Mouse (Mus musculus): ENCODE data around the gene Kcng4. TPM values are rescaled to one million over a fixed set of nuclear protein-coding genes. Genes with fewer than 3 reads are reported as not detected.
A peak's percentile ranks its signal among the peaks of the same experiment; 100 is the strongest.

The Kcng4 gene
- polyA plus RNA-seq, 1 experiment from 2014 or later: not detected

- no peaks in the 10 kb centered on the region for H3K9me3 ChIP-seq (replicated peaks)
- DNase-seq (ENCODE audit: low spot score): no peak
- H3K4me3 ChIP-seq: no peak overlapping the region
- H3K4me1 ChIP-seq: peaks cover 51% of the 10 kb centered on the region
- WGBS: 79% methylated on average over 6 of the region's 6 CpGs
- peaks cover 18% of the 10 kb centered on the region; the same call in 1 of the 2 replicates for H3K27me3 ChIP-seq (ENCODE audit: low read depth, poor library complexity, severe bottlenecking)
- no peak overlapping the region for H3K27ac ChIP-seq
- no peaks in the 10 kb centered on the region for H3K36me3 ChIP-seq
These were observed 26.4 kb upstream of the Kcng4 start for GRCm38 (mm10) chr8:119661892-119662291.

DNA sequence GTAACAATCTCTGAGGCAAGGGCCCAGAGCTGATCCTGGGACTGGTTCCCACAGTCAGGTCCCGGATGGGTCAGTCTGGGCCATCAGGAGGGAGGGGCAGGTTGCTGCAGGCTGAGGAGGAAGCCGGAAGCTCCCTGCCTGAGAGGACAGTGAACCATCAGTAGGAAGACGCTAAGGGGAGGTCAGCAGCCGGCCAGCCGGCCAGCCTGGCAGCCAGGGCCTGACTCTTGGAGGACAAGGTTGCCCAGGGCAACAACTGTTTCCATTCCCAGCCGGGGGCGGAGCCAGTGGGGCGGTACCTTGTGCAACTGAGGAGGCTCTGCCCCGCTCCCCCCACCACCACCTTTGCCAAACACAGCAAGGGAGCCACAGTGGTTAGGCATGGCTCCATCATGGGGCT lies 25.6 kb upstream of the Kcng4 start:
- Histone ChIP-seq H3K27ac (peak overlapping the region; percentile 79), H3K9me3 (replicated peaks) (no peaks in the 10 kb centered on the region), H3K4me1 (peaks cover 43% of the 10 kb centered on the region), H3K27me3 (ENCODE audit: low read depth, poor library complexity, severe bottlenecking) (peaks cover 10% of the 10 kb centered on the region; the same call in 1 of the 2 replicates), H3K4me3 (no peak overlapping the region), H3K36me3 (no peaks in the 10 kb centered on the region)
- peak; percentile 67 for DNase-seq (ENCODE audit: low spot score)
- WGBS: 5% methylated on average over 9 of the region's 9 CpGs

DNA sequence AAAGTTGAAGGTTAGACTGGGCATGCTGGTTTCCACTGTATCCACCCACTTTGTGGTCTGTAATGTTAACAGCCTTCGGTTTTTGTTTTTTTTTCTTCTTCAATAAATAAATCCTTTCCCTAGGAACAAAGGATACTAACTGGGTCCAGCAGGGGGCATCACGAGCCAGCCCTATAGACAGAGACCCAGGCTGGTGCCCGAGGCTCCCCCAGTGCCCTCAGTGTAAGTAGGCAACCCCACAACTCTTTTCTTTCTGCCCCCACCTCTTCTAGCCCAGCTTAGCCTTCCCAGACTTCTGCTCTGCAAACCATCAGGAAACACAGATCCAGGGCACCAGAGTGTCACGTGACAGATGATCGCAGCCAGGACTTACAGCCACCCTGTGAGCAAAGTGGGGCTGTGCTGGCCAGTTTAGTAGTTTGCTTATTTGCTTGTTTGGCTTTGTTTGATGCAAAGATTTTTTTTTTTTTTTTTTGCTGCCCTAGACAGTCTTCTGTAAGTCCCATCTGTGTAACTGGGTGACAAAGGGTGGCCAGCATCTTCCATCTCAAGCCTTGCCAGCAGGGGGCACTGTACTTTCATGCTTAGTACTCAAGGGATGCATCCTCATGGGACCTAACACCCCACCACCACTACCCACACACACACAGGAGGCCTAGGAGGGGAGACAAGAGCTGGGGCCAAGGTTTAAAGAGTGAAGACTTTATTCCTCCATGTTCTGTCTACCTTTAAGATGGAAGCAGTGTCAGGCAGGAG lies 21.4 kb upstream of the Kcng4 start:
- Histone ChIP-seq H3K36me3 (no peaks in the 10 kb centered on the region), H3K4me1 (peaks cover 41% of the 10 kb centered on the region), H3K9me3 (replicated peaks) (no peaks in the 10 kb centered on the region), H3K27me3 (ENCODE audit: low read depth, poor library complexity, severe bottlenecking) (no peaks in the 10 kb centered on the region), H3K4me3 (no peak overlapping the region), H3K27ac (no peak overlapping the region)
- 64% methylated on average over 5 of the region's 5 CpGs for WGBS
- no peak for DNase-seq (ENCODE audit: low spot score)

DNA sequence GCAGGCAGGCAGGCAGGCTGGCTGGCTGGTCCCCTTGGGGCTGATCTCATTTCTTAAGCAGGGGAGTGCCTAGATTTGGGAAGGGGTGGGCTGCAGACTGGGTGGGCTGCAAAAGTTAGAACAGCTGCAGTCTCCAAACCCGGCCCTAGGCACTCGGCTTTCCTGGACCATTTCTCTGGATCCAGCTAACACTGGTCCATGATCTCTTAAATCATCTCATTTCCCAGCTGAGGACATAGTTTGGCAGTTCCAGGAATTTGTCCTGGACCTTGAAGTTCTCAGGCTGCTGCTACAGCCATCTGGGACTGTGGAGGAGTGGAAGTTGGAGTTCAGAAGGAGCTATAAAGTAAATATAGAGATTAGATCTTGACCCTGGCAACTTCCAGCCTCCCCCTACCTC lies 15.8 kb upstream of the Kcng4 start:
- Histone ChIP-seq H3K27ac (peak overlapping the region; percentile 6; the same call in 1 of the 2 replicates), H3K36me3 (no peaks in the 10 kb centered on the region), H3K27me3 (ENCODE audit: low read depth, poor library complexity, severe bottlenecking) (no peaks in the 10 kb centered on the region), H3K4me3 (no peak overlapping the region), H3K4me1 (peaks cover 40% of the 10 kb centered on the region), H3K9me3 (replicated peaks) (no peaks in the 10 kb centered on the region)
- 43% methylated on average over 2 of the region's 2 CpGs for WGBS
- DNase-seq (ENCODE audit: low spot score): no peak

- Histone ChIP-seq H3K27ac (no peak overlapping the region), H3K4me3 (no peak overlapping the region), H3K9me3 (replicated peaks) (no peaks in the 10 kb centered on the region), H3K4me1 (peaks cover 31% of the 10 kb centered on the region), H3K27me3 (ENCODE audit: low read depth, poor library complexity, severe bottlenecking) (no peaks in the 10 kb centered on the region), H3K36me3 (no peaks in the 10 kb centered on the region)
- no peak for DNase-seq (ENCODE audit: low spot score)
- 85% methylated on average over 7 of the region's 7 CpGs for WGBS
These were observed 11.4 kb upstream of the Kcng4 start for GRCm38 (mm10) chr8:119646846-119647245.

DNA sequence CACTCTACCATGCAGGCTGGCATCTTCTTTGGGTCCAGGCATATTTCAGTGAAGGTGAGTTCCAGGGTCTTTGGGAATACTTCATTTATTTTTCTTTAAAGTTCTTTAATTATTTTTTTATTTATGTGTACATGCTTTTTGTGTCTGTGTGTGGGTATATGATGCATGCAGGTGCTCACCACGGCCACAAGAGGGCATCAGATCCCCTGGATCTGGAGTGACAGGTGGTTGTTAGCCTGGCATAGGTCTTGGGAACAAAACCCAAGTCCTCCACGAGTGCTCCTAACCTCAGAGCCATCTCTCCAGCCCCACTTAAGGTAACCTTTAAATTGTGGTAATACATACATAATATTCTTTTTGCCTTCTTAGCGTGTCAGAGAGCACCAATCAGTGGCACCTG lies 10.7 kb upstream of the Kcng4 start:
- H3K27me3 ChIP-seq (ENCODE audit: low read depth, poor library complexity, severe bottlenecking): no peaks in the 10 kb centered on the region
- H3K36me3 ChIP-seq: no peaks in the 10 kb centered on the region
- no peak overlapping the region for H3K4me3 ChIP-seq
- DNase-seq (ENCODE audit: low spot score): no peak
- H3K4me1 ChIP-seq: peaks cover 24% of the 10 kb centered on the region
- no peak overlapping the region for H3K27ac ChIP-seq
- no peaks in the 10 kb centered on the region for H3K9me3 ChIP-seq (replicated peaks)
- WGBS: 75% methylated on average over 3 of the region's 3 CpGs

DNA sequence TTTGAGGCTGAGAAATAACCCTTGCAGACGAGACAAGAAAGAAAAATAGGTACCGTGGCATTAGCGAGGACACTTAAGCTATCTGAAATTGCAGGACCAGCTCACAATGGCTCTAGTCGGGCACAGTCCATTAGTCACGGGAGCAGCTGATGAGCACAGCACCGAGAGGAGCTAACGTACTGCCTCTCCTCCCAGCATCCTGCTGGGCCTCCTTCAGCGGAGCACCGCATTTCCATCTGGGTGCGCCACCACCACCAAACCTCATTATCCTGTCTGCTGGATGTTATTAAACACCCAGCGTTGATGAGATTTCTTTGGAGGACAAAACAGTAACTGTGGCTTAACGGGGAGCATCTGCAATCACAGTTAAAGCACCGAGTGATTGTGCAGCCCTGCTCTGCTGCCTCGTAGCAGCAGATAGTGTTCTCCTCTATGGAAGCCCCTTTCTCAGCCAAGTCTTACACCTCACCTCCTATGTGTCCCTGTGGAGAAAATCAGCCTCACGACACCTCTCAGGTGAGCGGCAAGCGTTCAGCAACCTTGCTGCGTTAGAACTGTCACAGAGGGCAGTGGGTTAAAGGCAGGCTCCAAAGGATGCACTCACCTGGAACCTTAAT lies 9.6 kb upstream of the Kcng4 start:
- H3K27ac ChIP-seq: no peak overlapping the region
- H3K4me3 ChIP-seq: no peak overlapping the region
- WGBS: 69% methylated on average over 18 of the region's 18 CpGs
- no peaks in the 10 kb centered on the region for H3K36me3 ChIP-seq
- peaks cover 16% of the 10 kb centered on the region for H3K4me1 ChIP-seq
- no peaks in the 10 kb centered on the region for H3K9me3 ChIP-seq (replicated peaks)
- H3K27me3 ChIP-seq (ENCODE audit: low read depth, poor library complexity, severe bottlenecking): no peaks in the 10 kb centered on the region
- DNase-seq (ENCODE audit: low spot score): no peak

DNA sequence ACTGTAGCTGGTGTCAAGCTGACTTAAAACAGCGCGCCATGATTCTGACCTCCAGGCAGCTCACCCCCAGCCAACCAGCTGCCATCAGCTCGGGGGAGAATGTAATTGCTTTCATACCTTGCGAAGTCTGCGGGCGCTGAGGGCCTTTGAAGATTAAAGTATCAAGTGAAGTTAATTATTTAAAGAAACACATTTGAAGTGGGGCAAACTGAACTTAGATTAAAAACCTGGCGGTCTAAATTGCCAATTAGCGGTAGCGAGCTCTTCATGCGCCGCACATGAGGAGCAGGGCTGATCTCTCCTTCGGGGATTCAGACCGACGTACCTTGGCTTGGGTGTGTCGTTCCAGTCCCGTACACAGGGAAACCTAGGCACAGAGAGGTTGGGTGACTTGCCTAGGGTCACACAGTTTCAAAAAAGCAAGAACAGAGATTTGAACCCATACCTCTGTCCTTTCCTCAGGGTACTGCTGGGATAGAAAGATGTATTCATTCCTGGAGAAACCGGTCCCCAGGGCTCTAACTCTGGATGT lies 9.0 kb upstream of the Kcng4 start:
- Histone ChIP-seq H3K9me3 (replicated peaks) (no peaks in the 10 kb centered on the region), H3K27me3 (ENCODE audit: low read depth, poor library complexity, severe bottlenecking) (no peaks in the 10 kb centered on the region), H3K4me1 (0 out of 2 replicates have a peak, but pooled peaks cover 11% of the 10 kb centered on the region), H3K27ac (no peak overlapping the region), H3K36me3 (no peaks in the 10 kb centered on the region), H3K4me3 (no peak overlapping the region)
- WGBS: 73% methylated on average over 17 of the region's 17 CpGs
- no peak for DNase-seq (ENCODE audit: low spot score)

DNA sequence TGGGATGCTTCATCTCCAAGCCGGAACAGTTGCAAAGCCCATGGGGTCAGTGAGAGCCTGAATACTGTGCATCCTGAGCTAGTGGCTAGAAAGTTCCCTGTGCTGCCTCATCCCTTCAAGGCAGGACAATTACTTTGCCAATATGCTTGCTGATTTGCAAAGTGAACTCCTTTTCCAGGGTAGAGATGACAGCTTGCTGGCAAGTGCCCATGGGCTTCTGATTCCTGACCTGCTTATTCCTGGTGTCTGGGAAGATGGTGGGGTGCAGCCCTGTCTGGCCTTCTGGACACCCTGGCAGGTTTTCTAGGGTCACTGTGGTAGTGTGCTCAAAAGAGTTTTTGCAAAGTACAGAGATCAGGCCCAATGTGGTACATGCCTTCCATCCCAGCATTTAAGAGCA lies 7.5 kb upstream of the Kcng4 start:
- H3K4me1 ChIP-seq: 0 out of 2 replicates have a peak, but pooled peaks cover 11% of the 10 kb centered on the region
- no peaks in the 10 kb centered on the region for H3K36me3 ChIP-seq
- 91% methylated on average over 1 of the region's 1 CpGs for WGBS
- no peaks in the 10 kb centered on the region for H3K9me3 ChIP-seq (replicated peaks)
- no peaks in the 10 kb centered on the region for H3K27me3 ChIP-seq (ENCODE audit: low read depth, poor library complexity, severe bottlenecking)
- no peak overlapping the region for H3K27ac ChIP-seq
- DNase-seq (ENCODE audit: low spot score): no peak
- H3K4me3 ChIP-seq: no peak overlapping the region

GRCm38 (mm10) chr8:119641058-119641457 lies 5.6 kb upstream of the Kcng4 start:
- WGBS: 88% methylated on average over 5 of the region's 5 CpGs
- H3K9me3 ChIP-seq (replicated peaks): no peaks in the 10 kb centered on the region
- no peak overlapping the region for H3K4me3 ChIP-seq
- no peaks in the 10 kb centered on the region for H3K36me3 ChIP-seq
- peaks cover 7% of the 10 kb centered on the region; the same call in 1 of the 2 replicates for H3K27me3 ChIP-seq (ENCODE audit: low read depth, poor library complexity, severe bottlenecking)
- H3K27ac ChIP-seq: no peak overlapping the region
- no peak for DNase-seq (ENCODE audit: low spot score)
- H3K4me1 ChIP-seq: peaks cover 17% of the 10 kb centered on the region

DNA sequence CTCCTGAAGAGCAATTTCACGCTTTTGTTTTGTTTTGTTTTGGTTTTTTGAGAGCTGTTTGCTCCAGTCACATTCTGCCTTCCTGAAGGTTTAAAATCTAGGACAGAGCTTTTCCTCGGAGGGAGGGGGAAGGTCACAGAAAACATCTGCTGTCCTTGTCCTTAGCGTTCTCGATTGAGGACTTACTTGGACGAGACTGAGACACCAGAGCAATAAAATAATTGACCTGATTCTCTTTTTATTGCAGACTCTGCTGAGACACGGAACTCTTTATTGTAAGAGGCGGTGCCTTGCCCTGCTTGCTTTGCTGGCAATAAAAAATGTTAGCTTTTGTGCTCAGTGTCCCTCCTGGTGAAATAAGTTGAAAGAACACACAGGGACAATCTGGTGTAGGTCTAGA lies 4.3 kb upstream of the Kcng4 start:
- Histone ChIP-seq H3K4me3 (no peak overlapping the region), H3K27me3 (ENCODE audit: low read depth, poor library complexity, severe bottlenecking) (peaks cover 20% of the 10 kb centered on the region), H3K36me3 (no peaks in the 10 kb centered on the region), H3K4me1 (peaks cover 25% of the 10 kb centered on the region), H3K27ac (no peak overlapping the region), H3K9me3 (replicated peaks) (no peaks in the 10 kb centered on the region)
- 55% methylated on average over 7 of the region's 7 CpGs for WGBS
- no peak for DNase-seq (ENCODE audit: low spot score)

DNA sequence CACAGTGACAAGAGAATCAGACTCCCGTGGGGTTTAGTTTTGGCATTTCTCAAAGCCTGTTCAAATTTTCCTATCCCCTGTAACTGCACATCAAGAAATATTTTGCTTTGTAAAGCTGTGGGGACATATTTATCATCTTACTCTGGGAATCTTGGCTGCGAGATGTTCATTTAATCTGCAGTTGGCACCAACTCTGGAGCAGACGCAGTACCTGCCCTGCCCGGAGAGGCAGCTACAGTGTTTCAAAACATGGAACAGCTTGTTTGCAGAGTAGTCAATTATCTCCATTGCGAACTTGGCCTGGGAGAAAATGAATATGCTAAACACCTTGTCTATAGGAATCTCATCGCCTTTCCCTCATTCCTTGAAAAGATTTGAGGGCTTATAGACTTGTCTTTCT lies 2.8 kb upstream of the Kcng4 start:
- H3K27me3 ChIP-seq (ENCODE audit: low read depth, poor library complexity, severe bottlenecking): peaks cover 35% of the 10 kb centered on the region
- no peaks in the 10 kb centered on the region for H3K9me3 ChIP-seq (replicated peaks)
- no peak overlapping the region for H3K4me3 ChIP-seq
- 90% methylated on average over 6 of the region's 6 CpGs for WGBS
- peaks cover 23% of the 10 kb centered on the region for H3K4me1 ChIP-seq
- no peaks in the 10 kb centered on the region for H3K36me3 ChIP-seq
- H3K27ac ChIP-seq: no peak overlapping the region
- DNase-seq (ENCODE audit: low spot score): no peak

- Histone ChIP-seq H3K4me1 (peaks cover 28% of the 10 kb centered on the region), H3K36me3 (no peaks in the 10 kb centered on the region), H3K4me3 (no peak overlapping the region), H3K9me3 (replicated peaks) (no peaks in the 10 kb centered on the region), H3K27ac (no peak overlapping the region), H3K27me3 (ENCODE audit: low read depth, poor library complexity, severe bottlenecking) (peaks cover 44% of the 10 kb centered on the region)
- WGBS: 90% methylated on average over 4 of the region's 4 CpGs
- no peak for DNase-seq (ENCODE audit: low spot score)
These were observed 1.9 kb upstream of the Kcng4 start for GRCm38 (mm10) chr8:119637381-119637780.
